Mouse (Mus musculus) midbrain, postnatal 0 days (tissue): Measurements from ENCODE around the gene Nop16. TPM values are rescaled to one million over a fixed set of nuclear protein-coding genes. Genes with fewer than 3 reads are reported as not detected.

ENCODE experiments used
- ATAC-seq: fragments of 200-750 bp; cut with Nextera tagmentation; 2 replicates; pipeline ENCODE4 v1.8.0; 2017; ENCODE audit warnings: moderate number of reproducible peaks, mild to moderate bottlenecking, moderate TSS enrichment, moderate library complexity; ENCODE audit not compliant: low FRiP score
- DNase-seq: peaks from one replicate; pipeline ENCODE4 v3.0.0-alpha.2; 2015; ENCODE audit warnings: low spot score
- H3K27ac ChIP-seq: fragments of 300-500 bp; sonication (generic); 2 replicates; pipeline ENCODE4 v1.5.1; 2014; ENCODE audit warnings: low read depth, mild to moderate bottlenecking, low read length, mixed read lengths
- H3K27me3 ChIP-seq: fragments of 300-500 bp; sonication (generic); 2 replicates; pipeline ENCODE4 v1.6.1; 2014; ENCODE audit warnings: low read length, control low read depth, mixed read lengths; ENCODE audit not compliant: insufficient read depth
- H3K36me3 ChIP-seq: fragments of 300-500 bp; sonication (generic); 2 replicates; pipeline ENCODE4 v1.6.1; 2014; ENCODE audit warnings: low read length, control low read depth, mixed read lengths; ENCODE audit not compliant: insufficient read depth
- H3K4me1 ChIP-seq: fragments of 300-500 bp; sonication (generic); 2 replicates; pipeline ENCODE4 v1.6.1; 2014; ENCODE audit warnings: mild to moderate bottlenecking, control low read depth, antibody characterized with exemption, low read length, mixed read lengths; ENCODE audit not compliant: insufficient read depth
- H3K4me2 ChIP-seq: fragments of 300-500 bp; sonication (generic); 2 replicates; pipeline ENCODE4 v1.6.1; 2014; ENCODE audit warnings: low read depth, mild to moderate bottlenecking, low read length, mixed read lengths; ENCODE audit not compliant: poor library complexity, severe bottlenecking
- H3K4me3 ChIP-seq: fragments of 300-500 bp; sonication (generic); 2 replicates; pipeline ENCODE4 v1.5.1; 2014; ENCODE audit warnings: low read depth, mild to moderate bottlenecking, low read length, moderate library complexity
- H3K9ac ChIP-seq: fragments of 300-500 bp; sonication (generic); replicated peaks from 2 replicates; pipeline ENCODE4 v1.6.1; 2014; ENCODE audit warnings: mild to moderate bottlenecking, low read length, moderate library complexity, mixed read lengths; ENCODE audit not compliant: poor library complexity, severe bottlenecking
- H3K9me3 ChIP-seq: fragments of 300-500 bp; sonication (generic); 2 replicates; pipeline ENCODE4 v1.6.1; 2016; ENCODE audit warnings: low read length, control low read depth
- CTCF ChIP-seq: IDR thresholded peaks from 2 replicates; pipeline ENCODE4 v1.5.1; 2016; ENCODE audit warnings: antibody characterized with exemption, mild to moderate bottlenecking
- WGBS: fragments of 180-500 bp; shearing (Covaris S2); extraction: QIAGEN DNeasy Blood & Tissue Kit; methylation state at CpG from one replicate; pipeline ENCODE4 v1.1.7; 2014; 5-methylcytosine and 5-hydroxymethylcytosine counted together
- polyA plus RNA-seq: library from polyadenylated mRNA; unstranded; fragments of >200 nt; fragmentation: Nextera tagmentation; extraction: Ambion mirVana; gene quantifications from 2 replicates; pipeline ENCODE4 v1.2.1, GENCODE M21; 2015
- total RNA-seq: library from RNA; depleted of rRNA; stranded (reverse); fragments of >200 nt; gene quantifications from 2 replicates; pipeline ENCODE4 v1.2.3, GENCODE M21; 2014

Nop16 gene
- total and polyA plus RNA-seq, 2 experiments from 2014 or later, result 26.7 to 53.8 TPM

- no peaks in the 10 kb centered on the region for H3K9me3 ChIP-seq
- H3K4me3 ChIP-seq, result no peak overlapping the region
- H3K36me3 ChIP-seq, result peaks cover 40% of the 10 kb centered on the region
- H3K4me2 ChIP-seq, result no peak overlapping the region
- H3K27ac ChIP-seq, result no peak overlapping the region
- TF ChIP-seq CTCF, result no peak
- H3K9ac ChIP-seq, result no peak overlapping the region
- ATAC-seq (no peak), DNase-seq (no peak)
- WGBS, result 90% methylated on average over 11 of the region's 11 CpGs
- no peaks in the 10 kb centered on the region for H3K27me3 ChIP-seq
- H3K4me1 ChIP-seq, result peaks cover 7% of the 10 kb centered on the region
Observed at GRCm38 (mm10) chr13:54593617-54594016, 3.7 kb upstream of the Nop16 start.

GRCm38 (mm10) chr13:54591776-54592356 lies 2.0 kb upstream of the Nop16 start:
- H3K9me3 ChIP-seq, result no peaks in the 10 kb centered on the region
- peaks cover 23% of the 10 kb centered on the region for H3K36me3 ChIP-seq
- no peak overlapping the region for H3K4me3 ChIP-seq

GRCm38 (mm10) chr13:54589414-54589995 lies 385 bp downstream of the Nop16 start:
- TF ChIP-seq CTCF, result no peak
- DNase-seq, result no peak
- no peaks in the 10 kb centered on the region for H3K9me3 ChIP-seq
- peaks cover 13% of the 10 kb centered on the region for H3K36me3 ChIP-seq
- peaks cover 8% of the 10 kb centered on the region for H3K4me1 ChIP-seq
- H3K27ac ChIP-seq, result no peak overlapping the region
- WGBS, result 4% methylated on average over 24 of the region's 24 CpGs
- peak overlapping the region; percentile 78 for H3K4me2 ChIP-seq
- H3K4me3 ChIP-seq, result peak overlapping the region; percentile 79
- peak overlapping the region; percentile 54 for H3K9ac ChIP-seq
- no peaks in the 10 kb centered on the region for H3K27me3 ChIP-seq
- ATAC-seq, result peak; percentile 18; the same call in 1 of the 2 replicates

More at GRCm38 (mm10) chr13:54591776-54592356, 2.0 kb upstream of the Nop16 start:
- no peaks in the 10 kb centered on the region for H3K27me3 ChIP-seq
- ATAC-seq (no peak), DNase-seq (no peak)
- no peak overlapping the region for H3K9ac ChIP-seq
- TF ChIP-seq CTCF, result no peak
- WGBS, result 91% methylated on average over 8 of the region's 8 CpGs
- H3K27ac ChIP-seq, result no peak overlapping the region
- peak overlapping the region; percentile 78 for H3K4me2 ChIP-seq
- H3K4me1 ChIP-seq, result peaks cover 8% of the 10 kb centered on the region

- TF ChIP-seq CTCF, result no peak
- H3K4me2 ChIP-seq, result no peak overlapping the region
- H3K4me3 ChIP-seq, result no peak overlapping the region
- H3K27me3 ChIP-seq, result no peaks in the 10 kb centered on the region
- no peaks in the 10 kb centered on the region for H3K9me3 ChIP-seq
- WGBS, result 90% methylated on average over 11 of the region's 11 CpGs
- DNase-seq (no peak), ATAC-seq (no peak)
- H3K36me3 ChIP-seq, result peaks cover 35% of the 10 kb centered on the region
- no peak overlapping the region for H3K27ac ChIP-seq
- peaks cover 2% of the 10 kb centered on the region; the same call in 1 of the 2 replicates for H3K4me1 ChIP-seq
- no peak overlapping the region for H3K9ac ChIP-seq
Observed at GRCm38 (mm10) chr13:54585831-54586230, 4.1 kb downstream of the Nop16 start.

- TF ChIP-seq CTCF, result no peak
- Histone ChIP-seq H3K9ac (no peak overlapping the region), H3K9me3 (no peaks in the 10 kb centered on the region), H3K4me3 (no peak overlapping the region), H3K27ac (no peak overlapping the region), H3K4me1 (no peaks in the 10 kb centered on the region), H3K27me3 (no peaks in the 10 kb centered on the region), H3K4me2 (no peak overlapping the region), H3K36me3 (peaks cover 60% of the 10 kb centered on the region)
- DNase-seq, result no peak
- 93% methylated on average over 5 of the region's 5 CpGs for WGBS
- no peak for ATAC-seq
Observed at GRCm38 (mm10) chr13:54582860-54583259, 7.0 kb downstream of the Nop16 start.

GRCm38 (mm10) chr13:54582126-54582525 lies 7.8 kb downstream of the Nop16 start:
- no peak for ATAC-seq
- TF ChIP-seq CTCF, result no peak
- 68% methylated on average over 10 of the region's 10 CpGs for WGBS
- H3K4me2 ChIP-seq, result no peak overlapping the region
- H3K27ac ChIP-seq, result no peak overlapping the region
- no peak overlapping the region for H3K9ac ChIP-seq
- H3K36me3 ChIP-seq, result peaks cover 62% of the 10 kb centered on the region
- H3K27me3 ChIP-seq, result no peaks in the 10 kb centered on the region
- DNase-seq, result no peak
- no peak overlapping the region for H3K4me3 ChIP-seq
- no peaks in the 10 kb centered on the region for H3K4me1 ChIP-seq
- no peaks in the 10 kb centered on the region for H3K9me3 ChIP-seq
